Mouse (Mus musculus) hematopoietic multipotent progenitor cell, adult 10-12 weeks (in vitro differentiated cells): ENCODE results near the gene Slc25a30. TPM values are rescaled to one million over a fixed set of nuclear protein-coding genes. Genes with fewer than 3 reads are reported as not detected.

Experiments
- polyA plus RNA-seq: library from polyadenylated mRNA; stranded (reverse); fragments of >175 nt; gene quantifications from 2 replicates; pipeline ENCODE4 v1.2.3, GENCODE M21; 2012; ENCODE audit warnings: low replicate concordance

Gene Slc25a30
- 31.7 and 47.4 TPM in 2 replicates for polyA plus RNA-seq

DNA sequence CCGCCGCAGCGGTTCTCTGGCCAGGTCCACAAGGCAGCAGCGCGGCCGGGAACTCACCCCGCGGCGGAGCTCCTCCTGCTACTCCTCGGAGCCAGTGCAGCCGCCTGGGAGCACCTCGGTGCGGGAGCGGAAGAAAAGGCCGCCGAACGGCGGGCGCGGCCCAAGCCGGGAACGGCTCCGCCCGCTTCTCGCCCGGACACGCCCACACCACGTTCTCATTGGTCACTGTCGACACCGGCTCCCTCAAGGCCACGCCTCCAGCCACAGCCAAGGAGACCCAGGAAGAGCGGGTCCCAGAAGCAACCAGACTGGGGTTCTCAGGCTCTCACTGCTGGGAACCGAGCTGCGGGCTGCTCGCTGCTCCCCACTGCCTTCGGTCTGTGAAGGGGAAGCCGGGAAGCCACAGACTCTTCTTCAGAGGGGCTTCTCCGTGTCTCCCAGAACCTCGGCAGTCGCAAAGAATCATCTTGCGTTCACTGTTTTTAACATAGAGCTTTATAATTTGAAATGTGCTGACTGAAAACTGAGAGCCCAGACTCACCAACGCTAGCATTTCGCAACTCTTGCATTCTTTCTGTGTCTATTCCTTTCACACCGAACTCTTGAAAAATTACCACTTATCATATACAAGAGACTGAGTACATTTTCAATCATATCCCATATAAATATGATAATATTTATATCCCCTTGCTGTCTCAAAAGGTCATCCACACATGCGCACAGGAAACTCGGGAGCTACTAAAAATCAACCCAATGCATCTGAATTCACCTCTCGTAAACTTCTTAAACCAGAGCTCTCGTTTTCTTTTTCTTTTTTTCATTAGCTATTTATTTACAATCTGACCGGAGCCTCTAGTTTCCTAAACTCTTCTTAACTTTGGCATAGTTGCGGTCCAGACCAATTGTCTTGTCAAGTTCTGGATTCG lies at the start of gene Slc25a30:
Gene Slc25a30 (minus strand): TSS at position 170 of the 926 bp plus-strand sequence.

DNA sequence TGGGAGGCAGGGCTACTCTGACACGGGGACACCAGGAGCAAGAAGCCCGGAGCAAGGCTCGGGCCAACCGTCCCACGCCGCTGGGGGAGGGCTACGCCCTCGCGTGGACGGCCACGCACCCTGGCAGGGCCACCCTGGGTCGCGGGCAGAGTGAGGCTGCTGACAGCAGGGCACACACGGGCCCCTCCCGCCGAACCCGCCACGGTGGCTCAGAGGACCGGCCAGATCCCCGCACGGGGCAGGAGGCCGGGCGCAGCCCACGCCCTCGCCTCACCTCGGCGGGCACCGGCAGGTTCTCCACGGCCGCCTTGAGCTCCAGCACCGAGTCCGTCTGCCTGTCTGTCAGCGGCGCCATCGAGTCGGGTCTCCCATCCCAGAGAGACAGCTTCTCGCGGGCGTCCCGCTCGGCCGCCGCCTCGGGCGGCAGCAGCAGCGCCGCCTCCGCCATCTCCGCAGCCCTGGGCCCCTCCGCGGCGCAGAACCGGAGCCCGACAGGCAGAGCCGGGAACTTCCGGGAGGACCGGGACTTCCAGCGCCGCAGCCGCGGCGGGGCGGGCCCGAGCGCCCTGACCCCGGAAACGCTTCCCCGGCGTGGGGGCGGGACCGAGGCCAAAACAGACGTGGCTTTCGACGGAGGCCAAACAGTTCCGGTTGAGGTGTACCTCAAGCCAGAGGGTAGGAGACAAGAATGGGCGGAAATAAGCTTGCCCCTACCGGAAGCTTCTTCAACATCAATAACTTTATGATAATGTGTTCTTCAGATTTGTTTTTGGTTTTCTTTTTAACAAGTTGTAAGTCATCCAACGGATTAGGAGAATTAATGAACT lies 32.6 kb downstream of the Slc25a30 start, which contains the start of gene Cog3:
Gene Cog3 (minus strand): TSS at position 527 of the 827 bp plus-strand sequence.

Other genes with a start within 250 kb of the Slc25a30 start
- not detected in 2 replicates for gene Spert, start 193.9 kb downstream of the Slc25a30 start, polyA plus RNA-seq
- gene Erich6b, start 144.8 kb downstream of the Slc25a30 start, polyA plus RNA-seq: not detected in 2 replicates
- gene Cog3, start 32.5 kb downstream of the Slc25a30 start, polyA plus RNA-seq: 3.6 and 6.0 TPM in 2 replicates
- gene Tpt1, start 58.1 kb upstream of the Slc25a30 start, polyA plus RNA-seq: 3,181 and 3,784 TPM in 2 replicates
- not detected in 2 replicates for gene Kctd4, start 168.0 kb upstream of the Slc25a30 start, polyA plus RNA-seq
- 1.6 and 5.1 TPM in 2 replicates for gene Gtf2f2, start 223.8 kb upstream of the Slc25a30 start, polyA plus RNA-seq